Mouse (Mus musculus) embryonic fibroblast, embryonic 13.5 days (primary cell): ENCODE results near the gene Smyd1. TPM values are rescaled to one million over a fixed set of nuclear protein-coding genes. Genes with fewer than 3 reads are reported as not detected.

ENCODE experiments used
- H3K27ac ChIP-seq: 2 replicates; pipeline ENCODE4 v1.5.1; 2012; ENCODE audit warnings: low read length, control low read depth, inconsistent platforms; ENCODE audit not compliant: insufficient read depth
- H3K4me1 ChIP-seq: 2 replicates; pipeline ENCODE4 v1.6.1; 2011; ENCODE audit warnings: low read length; ENCODE audit not compliant: control insufficient read depth, insufficient read depth
- H3K4me3 ChIP-seq: 2 replicates; pipeline ENCODE4 v1.5.1; 2011; ENCODE audit warnings: mild to moderate bottlenecking, control low read depth, low read length; ENCODE audit not compliant: insufficient read depth
- CTCF ChIP-seq: IDR thresholded peaks from 2 replicates; pipeline ENCODE4 v1.5.1; 2011; ENCODE audit warnings: mild to moderate bottlenecking, control low read depth, low read length, moderate library complexity, borderline replicate concordance; ENCODE audit not compliant: insufficient read depth
- POLR2A ChIP-seq: IDR thresholded peaks from 2 replicates; pipeline ENCODE4 v1.6.1; 2011; ENCODE audit warnings: low read depth, mild to moderate bottlenecking, control low read depth, low read length, moderate library complexity
- polyA plus RNA-seq: library from polyadenylated mRNA; stranded (reverse); fragments of >200 nt; gene quantifications from 2 replicates; pipeline ENCODE4 v1.2.4, GENCODE M21; 2011; ENCODE audit warnings: low read depth; ENCODE audit not compliant: missing spikeins, insufficient read length

The Smyd1 gene
- polyA plus RNA-seq, 1 experiment, result not detected

DNA sequence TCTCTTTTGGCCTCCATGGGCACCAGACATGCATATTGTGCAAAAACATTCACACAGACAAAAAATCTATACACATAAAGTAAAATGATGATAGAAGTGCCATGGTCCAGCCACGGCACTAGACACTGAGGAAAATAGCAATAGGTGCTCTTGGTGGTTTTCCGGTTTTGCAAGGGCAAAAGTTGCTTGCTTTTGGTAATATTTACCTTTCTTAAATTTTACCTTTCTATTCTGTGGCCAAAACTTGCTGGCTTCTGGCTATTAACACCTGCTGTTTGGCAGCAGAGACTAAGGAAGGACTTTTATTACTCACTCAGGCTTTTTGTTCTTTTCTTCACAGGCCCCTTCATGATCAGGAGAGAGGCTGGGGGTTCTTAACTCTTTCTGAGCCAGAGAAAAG, 131.5 kb downstream of the Smyd1 start:
- Histone ChIP-seq H3K27ac (no peak overlapping the region), H3K4me1 (no peaks in the 10 kb centered on the region), H3K4me3 (no peak overlapping the region)
- TF ChIP-seq POLR2A (no peak), CTCF (no peak)

DNA sequence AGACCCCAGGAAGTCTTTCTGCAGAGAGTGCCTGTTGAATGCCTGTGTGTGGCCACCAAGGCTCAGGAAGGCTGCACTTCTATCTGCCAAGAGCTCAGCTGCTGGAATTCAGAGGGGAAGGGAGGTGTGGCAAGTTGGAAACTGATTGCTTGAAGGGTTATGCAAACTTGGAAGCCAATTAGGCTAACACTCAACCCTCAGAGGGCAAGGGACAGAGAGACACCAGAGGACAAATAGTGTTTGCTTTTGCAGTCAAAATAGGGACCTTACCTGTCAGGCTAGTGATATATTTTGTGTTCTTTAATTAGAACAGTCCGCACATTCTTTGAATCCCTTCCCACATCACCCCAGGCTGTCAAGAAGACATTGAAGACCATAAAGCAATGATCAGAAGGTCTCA, 132.5 kb downstream of the Smyd1 start:
- Histone ChIP-seq H3K4me3 (no peak overlapping the region), H3K27ac (no peak overlapping the region), H3K4me1 (no peaks in the 10 kb centered on the region)
- TF ChIP-seq CTCF (no peak), POLR2A (no peak)

DNA sequence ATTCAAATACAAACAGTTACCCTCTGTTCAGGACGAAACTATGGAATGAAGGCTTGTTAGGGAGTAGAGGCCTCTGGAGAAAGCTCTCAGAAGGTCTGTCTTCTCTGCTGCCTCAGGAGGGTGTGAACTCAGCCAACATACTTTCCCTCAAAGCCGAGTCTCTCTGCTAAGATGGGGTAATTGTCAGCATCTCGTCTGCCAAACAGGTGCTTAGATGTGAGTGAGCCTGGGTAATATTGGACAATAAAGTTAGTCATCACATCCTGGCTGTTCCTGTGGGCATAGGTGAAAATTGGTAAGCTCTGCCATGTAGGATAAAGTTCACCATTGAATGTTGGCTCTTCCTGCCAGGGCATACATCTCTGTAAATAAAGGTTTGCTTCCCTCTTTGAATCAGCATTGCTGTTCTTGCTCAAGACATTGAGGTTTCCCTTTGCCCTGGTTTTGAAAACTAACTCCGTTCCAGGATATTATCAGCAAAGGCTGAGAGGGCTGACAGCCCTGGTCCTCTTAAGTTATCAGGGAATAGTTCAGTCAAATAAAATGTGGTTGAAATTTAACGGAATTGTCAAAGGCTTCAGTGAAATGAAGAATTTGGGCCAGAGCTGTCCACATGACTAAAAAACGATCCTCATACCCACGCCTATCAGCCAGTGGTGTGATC, 137.0 kb downstream of the Smyd1 start:
- TF ChIP-seq CTCF (no peak), POLR2A (no peak)
- Histone ChIP-seq H3K27ac (no peak overlapping the region), H3K4me3 (no peak overlapping the region), H3K4me1 (no peaks in the 10 kb centered on the region)

DNA sequence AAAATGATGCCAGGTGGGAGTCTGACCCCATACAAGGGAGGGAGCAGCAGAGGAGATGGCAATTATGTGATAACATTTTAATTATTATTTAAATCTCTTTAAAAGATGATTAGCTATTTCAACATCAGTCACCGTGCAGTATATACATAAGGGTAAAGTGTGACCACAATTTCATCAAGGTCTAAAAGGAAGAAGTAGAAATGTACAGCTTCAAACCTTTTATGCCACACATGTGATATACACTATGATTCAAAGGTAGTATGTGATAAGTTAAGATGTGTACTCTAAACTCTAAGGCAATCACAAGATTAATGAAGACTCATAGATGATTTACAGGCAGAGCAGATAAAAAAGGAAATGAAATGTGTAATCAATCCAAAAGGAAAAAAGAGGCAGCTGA, 141.4 kb downstream of the Smyd1 start:
- no peaks in the 10 kb centered on the region for H3K4me1 ChIP-seq
- no peak for TF ChIP-seq POLR2A
- TF ChIP-seq CTCF, result no peak
- H3K27ac ChIP-seq, result no peak overlapping the region
- H3K4me3 ChIP-seq, result no peak overlapping the region

DNA sequence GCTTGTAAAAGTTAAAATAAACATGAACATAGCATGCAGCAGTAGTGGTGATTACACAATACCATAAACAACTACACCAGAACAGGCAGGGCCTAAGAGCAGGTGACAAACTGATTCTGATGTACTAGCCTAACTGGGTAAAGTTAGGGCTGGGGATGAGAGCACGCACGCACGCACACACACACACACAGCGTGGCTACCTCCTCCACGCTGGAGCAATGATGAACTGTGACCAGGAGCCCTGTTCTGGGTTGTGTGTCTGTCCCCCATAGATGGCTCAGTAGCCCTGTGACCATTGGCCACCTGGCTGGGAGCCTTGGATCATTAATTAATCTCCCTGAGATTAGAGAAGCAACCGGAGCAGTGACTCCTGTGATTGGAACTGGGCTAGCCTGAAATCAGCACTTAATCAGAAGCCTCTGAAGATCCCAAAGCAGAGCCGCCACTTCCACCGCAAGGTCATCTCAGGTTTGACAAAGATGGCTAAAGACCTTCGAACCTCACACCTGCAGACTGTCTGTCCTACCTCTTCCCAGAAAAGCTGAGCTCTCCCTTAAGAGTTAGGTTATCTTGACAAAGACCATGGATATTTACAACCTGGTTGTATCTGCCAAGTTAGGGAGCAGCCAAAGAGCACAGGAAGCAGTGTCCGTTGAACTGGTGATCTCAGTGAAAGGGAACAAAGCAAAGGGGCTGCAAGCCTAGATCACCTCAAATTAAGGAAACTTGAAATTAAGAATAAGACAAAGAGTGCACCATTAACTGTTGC, 149.0 kb downstream of the Smyd1 start:
- TF ChIP-seq POLR2A (no peak), CTCF (no peak)
- Histone ChIP-seq H3K4me1 (no peaks in the 10 kb centered on the region), H3K4me3 (no peak overlapping the region), H3K27ac (no peak overlapping the region)

DNA sequence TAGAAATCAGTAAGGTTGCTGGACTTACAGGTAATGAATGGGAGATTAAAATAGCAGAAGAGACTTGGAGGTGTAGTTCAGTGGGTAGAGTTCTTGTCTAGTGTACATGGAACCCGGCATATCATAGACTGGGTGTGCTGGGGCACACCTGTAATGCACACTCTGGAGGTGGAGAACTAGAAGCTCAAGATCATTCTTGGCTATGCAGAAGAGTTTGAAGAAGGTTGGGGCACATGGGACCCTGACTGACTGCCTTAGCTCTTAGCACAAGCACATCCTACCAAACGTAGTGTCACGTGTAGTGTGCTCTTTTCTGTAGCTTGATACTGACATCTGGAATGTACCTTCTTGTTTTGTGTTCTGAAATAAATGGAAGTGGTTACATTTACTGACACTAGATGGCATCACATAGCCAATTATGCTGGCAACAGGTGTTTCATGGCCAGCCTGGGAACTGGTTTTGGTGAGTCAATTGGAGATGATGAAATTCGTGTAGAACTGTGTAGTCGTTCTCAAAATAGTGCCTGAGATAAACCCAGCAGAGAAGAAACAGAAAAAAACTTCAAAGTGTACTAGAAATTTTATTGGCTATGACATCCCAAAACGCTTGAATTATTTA, 155.4 kb downstream of the Smyd1 start:
- TF ChIP-seq POLR2A, result no peak
- Histone ChIP-seq H3K27ac (no peak overlapping the region), H3K4me3 (no peak overlapping the region)

DNA sequence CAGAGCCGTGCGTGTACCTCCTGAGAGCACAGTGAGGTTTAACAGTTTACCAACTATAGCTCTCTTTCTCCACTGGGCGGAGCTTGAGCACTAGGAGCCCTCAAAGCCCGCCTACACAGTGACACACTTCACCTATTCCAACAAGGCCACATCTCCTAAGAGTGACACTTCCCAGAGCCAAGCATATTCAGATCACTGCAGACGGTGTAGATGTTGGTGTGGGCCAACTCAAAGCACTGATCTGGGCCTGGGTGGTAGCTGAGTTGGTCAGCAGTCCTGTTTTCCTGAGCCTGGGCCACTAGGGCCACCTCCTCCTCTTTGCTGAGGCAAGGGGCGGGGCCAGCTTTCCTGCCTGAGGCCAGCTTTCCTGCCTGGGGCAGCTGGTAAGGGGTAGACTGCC, 157.6 kb downstream of the Smyd1 start:
- TF ChIP-seq CTCF (no peak), POLR2A (no peak)
- no peak overlapping the region for H3K4me3 ChIP-seq

More for the DNA sequence above, 155.4 kb downstream of the Smyd1 start:
- H3K4me1 ChIP-seq, result 0 out of 2 replicates have a peak, but pooled peaks cover 2% of the 10 kb centered on the region

More for the DNA sequence above, 157.6 kb downstream of the Smyd1 start:
- H3K27ac ChIP-seq, result no peak overlapping the region
- H3K4me1 ChIP-seq, result 0 out of 2 replicates have a peak, but pooled peaks cover 2% of the 10 kb centered on the region

Other genes with a start within 250 kb of the Smyd1 start
- 4.4 and 6.1 TPM in 2 replicates for gene Thnsl2, start 177.8 kb downstream of the Smyd1 start, polyA plus RNA-seq
- not detected in 2 replicates for gene Fabp1, start 122.4 kb downstream of the Smyd1 start, polyA plus RNA-seq
- 85.8 and 87.1 TPM in 2 replicates for gene Krcc1, start 50.6 kb downstream of the Smyd1 start, polyA plus RNA-seq
- not detected in 2 replicates for gene Cd8b1, start 555 bp upstream of the Smyd1 start, polyA plus RNA-seq
- gene Cd8a, start 51.2 kb upstream of the Smyd1 start, polyA plus RNA-seq, result not detected in 2 replicates
- 28.4 and 43.2 TPM in 2 replicates for gene Rmnd5a, start 118.4 kb upstream of the Smyd1 start, polyA plus RNA-seq
- 20.9 and 23.3 TPM in 2 replicates for gene Rnf103, start 171.7 kb upstream of the Smyd1 start, polyA plus RNA-seq
- 211 and 223 TPM in 2 replicates for gene Chmp3, start 221.6 kb upstream of the Smyd1 start, polyA plus RNA-seq